Mouse (Mus musculus) cerebellum, adult (tissue): ENCODE data around the gene Hdgfl3.

Source experiments
- ATAC-seq: cut with Nextera tagmentation; 2 replicates; pipeline ENCODE4 v1.9.2; 2017; ENCODE audit warnings: mild to moderate bottlenecking, moderate library complexity, mixed read lengths; ENCODE audit not compliant: insufficient number of reproducible peaks, low FRiP score, low TSS enrichment

The Hdgfl3 gene

GRCm38 (mm10) chr7:81904926-81905325, 29.3 kb downstream of the Hdgfl3 start:
- no peak for ATAC-seq

GRCm38 (mm10) chr7:81904094-81904493, 30.2 kb downstream of the Hdgfl3 start:
- ATAC-seq: no peak

GRCm38 (mm10) chr7:81899361-81899760, 34.9 kb downstream of the Hdgfl3 start:
- ATAC-seq: no peak

GRCm38 (mm10) chr7:81885128-81885527, 49.1 kb downstream of the Hdgfl3 start:
- ATAC-seq: no peak

GRCm38 (mm10) chr7:81881600-81881999, 52.7 kb downstream of the Hdgfl3 start:
- no peak for ATAC-seq

- ATAC-seq: no peak
These were observed 53.5 kb downstream of the Hdgfl3 start for GRCm38 (mm10) chr7:81880797-81881196.

- no peak for ATAC-seq
These were observed 54.0 kb downstream of the Hdgfl3 start for GRCm38 (mm10) chr7:81880286-81880685.

- no peak for ATAC-seq
These were observed 58.9 kb downstream of the Hdgfl3 start for GRCm38 (mm10) chr7:81875372-81875771.

- no peak for ATAC-seq
These were observed 59.6 kb downstream of the Hdgfl3 start for GRCm38 (mm10) chr7:81874636-81875035.

- no peak for ATAC-seq
These were observed 60.5 kb downstream of the Hdgfl3 start for GRCm38 (mm10) chr7:81873807-81874206.

- ATAC-seq: no peak
These were observed 61.7 kb downstream of the Hdgfl3 start for GRCm38 (mm10) chr7:81872493-81873013.

GRCm38 (mm10) chr7:81868158-81868557, 66.1 kb downstream of the Hdgfl3 start:
- ATAC-seq: peak; percentile 88

- no peak for ATAC-seq
These were observed 66.9 kb downstream of the Hdgfl3 start for GRCm38 (mm10) chr7:81867231-81867930.

- ATAC-seq: no peak
These were observed 68.3 kb downstream of the Hdgfl3 start for GRCm38 (mm10) chr7:81865937-81866336.

- no peak for ATAC-seq
These were observed 69.7 kb downstream of the Hdgfl3 start for GRCm38 (mm10) chr7:81864552-81864951.

- ATAC-seq: no peak
These were observed 71.4 kb downstream of the Hdgfl3 start for GRCm38 (mm10) chr7:81862587-81863583.

GRCm38 (mm10) chr7:81861921-81862320, 72.4 kb downstream of the Hdgfl3 start:
- ATAC-seq: no peak

- ATAC-seq: no peak
These were observed 72.8 kb downstream of the Hdgfl3 start for GRCm38 (mm10) chr7:81861461-81861860.

- no peak for ATAC-seq
These were observed 73.3 kb downstream of the Hdgfl3 start for GRCm38 (mm10) chr7:81860996-81861395.

GRCm38 (mm10) chr7:81860071-81860470, 74.2 kb downstream of the Hdgfl3 start:
- ATAC-seq: no peak
